Mouse (Mus musculus) heart, embryonic 13.5 days (tissue): Measurements from ENCODE around the gene Tnrc6c. TPM values are rescaled to one million over a fixed set of nuclear protein-coding genes. Genes with fewer than 3 reads are reported as not detected.

Experiments used
- ATAC-seq: fragments of 200-750 bp; cut with Nextera tagmentation; 2 replicates; pipeline ENCODE4 v1.8.0; 2017; ENCODE audit warnings: moderate TSS enrichment; ENCODE audit not compliant: insufficient number of reproducible peaks, low FRiP score, low TSS enrichment; ENCODE audit errors: extremely low read depth
- H3K27ac ChIP-seq: fragments of 300-500 bp; sonication (generic); replicated peaks from 2 replicates; pipeline ENCODE4 v1.5.1; 2015; ENCODE audit warnings: moderate library complexity, mild to moderate bottlenecking, inconsistent platforms
- H3K27me3 ChIP-seq: fragments of 300-500 bp; sonication (generic); replicated peaks from 2 replicates; pipeline ENCODE4 v1.6.1; 2015; ENCODE audit warnings: mild to moderate bottlenecking, inconsistent platforms
- H3K36me3 ChIP-seq: fragments of 300-500 bp; sonication (generic); 2 replicates; pipeline ENCODE4 v1.6.1; 2015; ENCODE audit warnings: mild to moderate bottlenecking, inconsistent platforms
- H3K4me1 ChIP-seq: fragments of 300-500 bp; sonication (generic); 2 replicates; pipeline ENCODE4 v1.6.1; 2015; ENCODE audit warnings: inconsistent platforms
- H3K4me2 ChIP-seq: fragments of 300-500 bp; sonication (generic); 2 replicates; pipeline ENCODE4 v1.6.1; 2015; ENCODE audit warnings: inconsistent platforms, mild to moderate bottlenecking, moderate library complexity
- H3K4me3 ChIP-seq: fragments of 300-500 bp; sonication (generic); 2 replicates; pipeline ENCODE4 v1.5.1; 2015; ENCODE audit warnings: moderate library complexity, mild to moderate bottlenecking, inconsistent platforms
- H3K9ac ChIP-seq: fragments of 300-500 bp; sonication (generic); 2 replicates; pipeline ENCODE4 v1.6.1; 2015; ENCODE audit warnings: inconsistent platforms, mild to moderate bottlenecking, moderate library complexity
- H3K9me3 ChIP-seq: fragments of 300-500 bp; sonication (generic); 2 replicates; pipeline ENCODE4 v1.6.1; 2016; ENCODE audit warnings: inconsistent platforms
- WGBS: fragments of 180-500 bp; shearing (Covaris S2); methylation state at CpG from one replicate; pipeline ENCODE4 v1.1.7; 2015; ENCODE audit warnings: mixed read lengths; 5-methylcytosine and 5-hydroxymethylcytosine counted together
- polyA plus RNA-seq: library from polyadenylated mRNA; unstranded; fragments of >200 nt; fragmentation: Nextera tagmentation; extraction: Ambion mirVana; gene quantifications from 2 replicates; pipeline ENCODE4 v1.2.1, GENCODE M21; 2015

Gene Tnrc6c
- 6.0 TPM in 2 replicates for polyA plus RNA-seq

DNA sequence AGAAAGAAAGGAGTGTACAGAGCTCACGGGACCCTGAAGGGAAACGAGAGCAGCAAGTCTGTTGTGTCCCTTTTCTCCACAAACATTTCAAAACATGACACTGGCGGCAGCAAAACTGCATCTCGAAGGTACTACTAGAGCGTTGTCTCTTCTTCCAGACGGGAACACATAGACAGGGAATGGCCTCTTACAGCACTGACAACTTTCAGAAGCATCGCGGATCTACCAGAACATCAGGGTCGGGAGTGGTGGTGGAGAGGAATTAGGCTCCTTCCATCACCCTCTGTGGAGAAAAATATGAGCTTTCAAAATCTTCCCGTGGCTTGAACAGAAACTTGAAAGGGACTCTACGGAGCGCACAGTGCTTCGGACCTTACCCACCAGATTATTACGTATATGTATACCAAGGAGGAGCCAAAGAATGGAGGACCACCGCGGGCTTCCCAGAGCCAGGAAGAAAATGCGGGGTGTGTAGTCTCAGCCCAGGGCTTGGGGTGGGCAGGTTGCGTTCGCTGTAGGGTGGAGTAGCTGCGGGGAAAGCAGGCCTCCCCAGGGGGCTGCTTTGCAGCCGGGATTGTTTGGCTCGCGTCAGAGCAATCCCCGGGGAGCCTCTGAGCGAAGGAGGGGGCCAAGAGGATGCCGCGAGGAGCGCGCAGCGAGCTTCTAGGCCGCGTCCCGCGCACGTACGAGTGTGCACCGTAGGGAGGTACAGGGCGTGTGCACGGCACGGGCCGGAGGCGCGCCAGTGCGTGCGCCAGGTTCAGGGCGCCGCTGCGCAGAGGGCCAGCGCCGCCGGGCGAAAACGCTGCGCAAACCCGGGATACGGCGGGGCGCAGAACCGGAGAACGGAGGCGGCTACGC, at the start of gene Tnrc6c:
TSS of gene Tnrc6c (plus strand) at position 799 of the 861 bp plus-strand sequence.
- WGBS = under 1% methylated on average over 61 of the region's 62 CpGs
- no peaks in the 10 kb centered on the region for H3K36me3 ChIP-seq
- peak within 1 kb of the TSS; percentile 97 for H3K27ac ChIP-seq
- peaks cover 35% of the 10 kb centered on the region for H3K4me1 ChIP-seq
- H3K4me3 ChIP-seq = peak within 1 kb of the TSS; percentile 92
- peak; percentile 72 for ATAC-seq
- peak within 1 kb of the TSS; percentile 83 for H3K4me2 ChIP-seq
- no peaks in the 10 kb centered on the region for H3K9me3 ChIP-seq
- H3K27me3 ChIP-seq = peaks cover 32% of the 10 kb centered on the region
- peak within 1 kb of the TSS; percentile 97 for H3K9ac ChIP-seq

DNA sequence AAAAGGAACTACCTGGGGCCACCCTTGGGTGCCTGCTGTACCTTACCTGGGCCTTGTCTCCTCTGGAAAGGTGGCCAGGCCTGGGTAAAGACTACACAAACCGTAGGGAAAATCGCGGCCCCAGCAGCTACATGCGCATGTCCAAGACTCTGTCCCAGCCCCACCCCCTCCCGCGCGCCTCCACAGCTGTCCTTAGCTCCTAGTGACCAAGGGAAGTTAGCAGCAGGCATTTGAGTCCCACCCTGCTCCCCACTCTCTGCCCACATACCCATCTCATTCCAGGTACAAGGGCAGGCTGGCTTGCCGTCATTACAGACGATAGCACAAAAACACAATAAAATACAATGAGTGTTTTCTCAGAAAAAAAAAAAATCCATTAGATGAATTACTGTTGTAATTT, 48.0 kb upstream of the Tnrc6c start:
- Histone ChIP-seq H3K36me3 (no peaks in the 10 kb centered on the region), H3K9me3 (no peaks in the 10 kb centered on the region), H3K9ac (peak overlapping the region; percentile 33; the same call in 1 of the 2 replicates), H3K27me3 (peaks cover 69% of the 10 kb centered on the region), H3K4me2 (peak overlapping the region; percentile 53), H3K4me3 (no peak overlapping the region; the same call in 1 of the 2 replicates), H3K27ac (no peak overlapping the region), H3K4me1 (peaks cover 20% of the 10 kb centered on the region)
- 28% methylated on average over 9 of the region's 9 CpGs for WGBS
- ATAC-seq = no peak

DNA sequence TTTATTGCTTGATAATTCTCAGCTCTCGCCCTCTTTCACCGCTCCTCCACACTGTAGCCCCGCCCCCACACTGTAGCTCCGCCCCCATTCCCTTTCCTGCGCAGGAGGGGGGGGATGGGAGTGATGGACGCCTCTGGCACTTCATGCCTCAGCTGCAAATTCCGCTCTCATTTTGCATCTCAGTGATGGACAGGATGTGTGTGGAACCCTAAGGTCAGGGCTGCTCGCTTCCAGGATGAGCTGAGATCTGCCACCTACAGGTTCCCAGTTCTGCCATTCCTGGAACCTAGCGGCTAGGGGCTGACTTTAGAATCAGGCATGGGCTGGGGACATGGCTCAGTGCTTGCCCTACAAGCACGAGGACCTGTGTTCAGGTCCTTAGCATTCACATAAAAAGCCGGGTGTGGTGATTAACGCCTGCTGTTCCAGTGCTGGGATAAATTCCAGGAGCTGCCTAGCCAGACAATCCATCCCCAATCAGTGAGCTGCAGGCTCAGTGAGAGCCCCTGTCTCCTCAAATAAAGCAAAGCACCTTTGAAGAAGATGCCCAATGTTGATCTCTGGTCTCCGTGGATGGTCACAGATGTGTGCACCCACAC, 47.4 kb upstream of the Tnrc6c start:
- Histone ChIP-seq H3K4me3 (no peak overlapping the region), H3K9me3 (no peaks in the 10 kb centered on the region), H3K27me3 (peaks cover 67% of the 10 kb centered on the region), H3K4me2 (peak overlapping the region; percentile 53), H3K36me3 (no peaks in the 10 kb centered on the region), H3K9ac (no peak overlapping the region), H3K27ac (no peak overlapping the region), H3K4me1 (peaks cover 24% of the 10 kb centered on the region)
- no peak for ATAC-seq
- 9% methylated on average over 13 of the region's 13 CpGs for WGBS

GRCm38 (mm10) chr11:117608141-117608789, 45.8 kb upstream of the Tnrc6c start:
- no peak overlapping the region for H3K27ac ChIP-seq
- WGBS = 61% methylated on average over 9 of the region's 9 CpGs
- peaks cover 67% of the 10 kb centered on the region for H3K27me3 ChIP-seq
- no peak overlapping the region for H3K9ac ChIP-seq
- no peak overlapping the region for H3K4me2 ChIP-seq
- H3K4me3 ChIP-seq = no peak overlapping the region
- peaks cover 24% of the 10 kb centered on the region for H3K4me1 ChIP-seq
- ATAC-seq = no peak
- no peaks in the 10 kb centered on the region for H3K9me3 ChIP-seq
- no peaks in the 10 kb centered on the region for H3K36me3 ChIP-seq

DNA sequence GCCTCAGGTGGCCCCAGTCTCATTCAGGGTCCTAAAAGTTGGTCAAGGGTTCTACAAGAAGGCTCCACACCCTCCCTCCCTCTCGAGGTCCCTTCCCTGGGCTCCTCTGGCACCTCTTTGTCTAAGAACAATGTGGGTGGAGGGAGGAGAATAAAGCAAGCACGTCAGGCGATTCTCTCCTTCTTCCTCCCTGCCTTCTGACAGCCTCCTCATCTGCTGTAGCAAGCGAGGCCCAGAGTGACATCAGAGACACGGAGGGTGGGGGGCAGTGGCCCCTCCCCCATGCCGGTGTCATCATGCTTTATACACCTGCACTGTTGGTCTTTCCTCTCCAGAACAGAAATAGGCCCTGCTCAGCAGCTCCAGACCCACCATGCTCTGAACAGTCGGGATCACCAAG, 45.1 kb upstream of the Tnrc6c start:
- Histone ChIP-seq H3K36me3 (no peaks in the 10 kb centered on the region), H3K9ac (no peak overlapping the region), H3K4me1 (peaks cover 24% of the 10 kb centered on the region), H3K4me2 (no peak overlapping the region), H3K27ac (no peak overlapping the region), H3K27me3 (peaks cover 67% of the 10 kb centered on the region), H3K9me3 (no peaks in the 10 kb centered on the region), H3K4me3 (no peak overlapping the region)
- no peak for ATAC-seq
- WGBS = 52% methylated on average over 7 of the region's 7 CpGs

DNA sequence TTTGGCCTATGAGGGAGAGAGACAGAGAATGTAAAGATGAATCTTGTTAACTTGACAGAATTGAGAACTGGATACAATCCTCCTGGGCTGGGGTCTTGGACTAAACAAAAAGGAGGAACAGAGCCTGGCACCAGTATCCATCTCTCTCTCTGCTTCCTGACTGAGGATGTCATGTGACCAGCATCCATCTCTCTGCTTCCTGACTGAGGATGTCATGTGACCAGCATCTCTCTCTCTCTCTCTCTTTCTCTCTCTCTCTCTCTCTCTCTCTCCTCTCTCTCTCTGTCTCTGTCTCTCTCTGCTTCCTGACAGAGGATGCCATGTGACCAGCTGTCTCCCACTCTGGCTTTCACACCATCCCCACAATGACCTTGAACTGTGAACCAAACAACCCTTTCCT, 43.5 kb upstream of the Tnrc6c start:
- peak overlapping the region; percentile 64 for H3K4me2 ChIP-seq
- H3K9ac ChIP-seq = no peak overlapping the region
- H3K27me3 ChIP-seq = peaks cover 74% of the 10 kb centered on the region
- H3K9me3 ChIP-seq = no peaks in the 10 kb centered on the region
- peaks cover 24% of the 10 kb centered on the region for H3K4me1 ChIP-seq
- no peak overlapping the region for H3K27ac ChIP-seq
- no peaks in the 10 kb centered on the region for H3K36me3 ChIP-seq
- no peak for ATAC-seq
- peak overlapping the region; percentile 37; the same call in 1 of the 2 replicates for H3K4me3 ChIP-seq

DNA sequence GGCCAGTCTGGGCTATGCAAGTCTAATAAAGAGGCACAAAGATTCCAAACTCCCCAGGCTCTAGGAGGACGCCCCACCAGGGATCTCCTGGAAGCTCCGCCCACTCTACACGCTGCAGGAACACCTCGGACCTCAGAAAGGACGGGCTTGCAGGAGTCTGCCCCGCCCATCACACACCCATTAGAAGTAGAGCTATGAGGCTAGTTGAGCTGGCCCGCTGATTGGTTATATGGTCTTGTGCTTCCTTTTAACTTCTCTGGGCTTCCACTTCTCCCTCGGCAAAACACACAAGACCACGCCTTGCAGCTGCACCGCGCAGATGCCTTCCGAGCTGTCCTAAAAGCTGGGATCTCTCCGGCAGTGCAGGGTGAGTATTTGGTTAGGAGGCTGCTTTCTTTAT, 43.0 kb upstream of the Tnrc6c start:
- 7% methylated on average over 13 of the region's 13 CpGs for WGBS
- peak; percentile 41; the same call in 1 of the 2 replicates for ATAC-seq
- H3K4me2 ChIP-seq = peak overlapping the region; percentile 64
- peak overlapping the region; percentile 37 for H3K4me3 ChIP-seq
- no peaks in the 10 kb centered on the region for H3K9me3 ChIP-seq
- H3K9ac ChIP-seq = peak overlapping the region; percentile 11; the same call in 1 of the 2 replicates
- peaks cover 21% of the 10 kb centered on the region for H3K4me1 ChIP-seq
- H3K36me3 ChIP-seq = no peaks in the 10 kb centered on the region
- no peak overlapping the region for H3K27ac ChIP-seq
- peaks cover 74% of the 10 kb centered on the region for H3K27me3 ChIP-seq

- Histone ChIP-seq H3K9ac (no peak overlapping the region), H3K9me3 (no peaks in the 10 kb centered on the region), H3K4me3 (no peak overlapping the region), H3K4me2 (peak overlapping the region; percentile 64), H3K4me1 (peaks cover 13% of the 10 kb centered on the region), H3K36me3 (no peaks in the 10 kb centered on the region), H3K27me3 (peaks cover 79% of the 10 kb centered on the region), H3K27ac (no peak overlapping the region)
- WGBS = 35% methylated on average over 5 of the region's 5 CpGs
- no peak for ATAC-seq
Measured at GRCm38 (mm10) chr11:117611860-117612259, 42.2 kb upstream of the Tnrc6c start.

- no peak for ATAC-seq
- Histone ChIP-seq H3K27me3 (peaks cover 81% of the 10 kb centered on the region), H3K4me1 (peaks cover 23% of the 10 kb centered on the region), H3K9me3 (no peaks in the 10 kb centered on the region), H3K36me3 (no peaks in the 10 kb centered on the region), H3K27ac (no peak overlapping the region), H3K4me3 (no peak overlapping the region), H3K4me2 (no peak overlapping the region), H3K9ac (no peak overlapping the region)
- WGBS = 45% methylated on average over 7 of the region's 7 CpGs
Measured at GRCm38 (mm10) chr11:117612885-117613284, 41.2 kb upstream of the Tnrc6c start.

GRCm38 (mm10) chr11:117617368-117617908, 36.7 kb upstream of the Tnrc6c start:
- Histone ChIP-seq H3K9me3 (no peaks in the 10 kb centered on the region), H3K36me3 (no peaks in the 10 kb centered on the region), H3K27me3 (peaks cover 69% of the 10 kb centered on the region), H3K4me3 (peak overlapping the region; percentile 31), H3K9ac (peak overlapping the region; percentile 37), H3K27ac (no peak overlapping the region), H3K4me2 (peak overlapping the region; percentile 61), H3K4me1 (peaks cover 29% of the 10 kb centered on the region)
- 20% methylated on average over 16 of the region's 16 CpGs for whole genome bisulfite sequencing
- no peak for ATAC-seq

DNA sequence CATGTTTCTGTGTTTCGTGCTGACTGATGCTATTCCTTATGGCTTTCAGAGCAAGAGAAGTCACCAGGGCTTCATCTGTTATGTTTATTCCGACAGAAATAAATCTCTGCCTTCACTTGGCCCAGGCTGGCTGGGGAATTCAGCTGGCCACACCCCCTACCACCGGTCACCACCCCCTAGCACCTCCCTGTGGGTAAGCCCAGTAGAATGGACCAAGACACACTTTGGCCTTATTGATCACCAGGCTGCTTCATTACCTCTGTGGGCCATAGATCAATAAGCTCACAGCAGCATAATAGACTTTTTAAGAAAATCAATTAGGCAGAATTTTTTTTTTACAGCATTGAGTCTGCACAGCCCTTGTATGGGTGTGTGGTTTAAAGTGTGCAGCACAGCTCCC, 35.9 kb upstream of the Tnrc6c start:
- no peaks in the 10 kb centered on the region for H3K36me3 ChIP-seq
- H3K4me2 ChIP-seq = peak overlapping the region; percentile 61
- H3K4me1 ChIP-seq = peaks cover 29% of the 10 kb centered on the region
- peak overlapping the region; percentile 37; the same call in 1 of the 2 replicates for H3K9ac ChIP-seq
- WGBS = 21% methylated on average over 3 of the region's 3 CpGs
- ATAC-seq = no peak
- H3K9me3 ChIP-seq = no peaks in the 10 kb centered on the region
- no peak overlapping the region for H3K27ac ChIP-seq
- peaks cover 62% of the 10 kb centered on the region for H3K27me3 ChIP-seq
- H3K4me3 ChIP-seq = 0 out of 2 replicates have a peak overlapping the region, but pooled peaks have one; percentile 31
